8 mouse cellular contexts compared by ENCODE assay signal in the genomic region with DNA sequence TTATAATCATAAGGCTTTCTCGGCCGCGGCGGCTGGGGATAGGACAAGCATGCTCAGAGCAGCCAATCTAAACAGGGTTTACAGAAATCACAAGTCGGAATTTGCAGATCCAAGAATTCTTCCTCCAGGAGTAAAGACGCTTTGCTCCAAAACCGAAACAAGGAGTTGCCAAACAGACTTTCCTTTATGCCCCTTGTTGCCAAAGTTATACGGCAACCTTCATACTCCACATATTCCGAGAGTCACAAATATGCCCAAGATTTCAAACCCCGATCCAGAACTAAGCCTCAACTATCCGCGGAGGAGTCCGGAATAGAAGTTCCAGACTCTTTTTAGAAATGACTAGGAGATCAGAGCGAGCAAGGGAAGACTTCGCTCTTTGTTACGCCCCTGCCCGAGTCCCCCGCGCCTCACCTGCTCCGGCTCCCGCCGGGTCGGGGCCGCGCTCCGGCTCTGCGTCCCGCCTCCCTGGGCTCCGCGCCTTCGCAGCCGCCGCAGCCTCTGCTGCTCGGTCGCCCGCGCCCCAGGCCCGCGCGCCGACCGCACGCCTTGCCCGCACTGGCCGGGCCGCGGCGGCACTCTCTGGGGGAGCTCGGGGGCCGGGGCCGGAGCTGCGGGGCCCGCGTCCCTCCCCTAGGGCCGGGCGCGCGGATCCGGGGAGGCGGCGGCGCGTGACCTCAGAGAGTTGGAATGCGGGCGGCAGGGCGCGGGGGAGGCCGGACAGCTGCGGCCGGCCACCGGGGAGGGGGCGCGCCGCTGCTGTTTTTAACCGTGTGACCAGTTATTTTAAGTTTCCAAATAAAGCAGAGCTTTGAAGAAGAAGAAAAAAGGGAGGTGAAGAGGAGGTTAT. TPM values are rescaled to one million over a fixed set of nuclear protein-coding genes. Genes with fewer than 3 reads are reported as not detected.
DNase-seq lines count a peak whose midpoint lies in the region; ATAC-seq and TF ChIP-seq lines count a peak whose summit lies in the region.

Gene Ptpn21, minus strand, starts transcription at position 455 of the 850 bp plus-strand sequence.

- under 1% methylated on average over 75 of the region's 75 CpGs for WGBS in hindbrain, embryonic 14.5 days
- under 1% methylated on average over 75 of the region's 75 CpGs for WGBS in liver, adult 2 months

- intact Hi-C loops in left cerebral cortex, adult 2 months (cut with DNase I), result no loop called here

- no peak for TF ChIP-seq CTCF in left cerebral cortex, adult 2 months (IDR thresholded peaks at IDR 0.05)
- no peak for TF ChIP-seq CTCF in liver, adult 2 months (IDR thresholded peaks at IDR 0.05; ENCODE audit: low read depth, low read length)

- peak within 1 kb of the TSS; percentile 62 for H3K4me3 ChIP-seq in left cerebral cortex, adult 2 months
- H3K4me3 ChIP-seq in hindbrain, embryonic 14.5 days (replicated peaks; ENCODE audit: low read length), result peak within 1 kb of the TSS; percentile 62
- H3K4me3 ChIP-seq in liver, adult 2 months (ENCODE audit: insufficient read depth, low read depth, low read length), result peak within 1 kb of the TSS; percentile 76

- H3K79me2 ChIP-seq in liver, adult 2 months (ENCODE audit: control insufficient read depth, insufficient read depth, low read length), result peaks cover 12% of the 10 kb centered on the region; the same call in 1 of the 2 replicates

- H3K9me3 ChIP-seq in hindbrain, embryonic 14.5 days (ENCODE audit: control insufficient read depth, low read length), result no peaks in the 10 kb centered on the region

- H3K27me3 ChIP-seq in hindbrain, embryonic 14.5 days (ENCODE audit: control insufficient read depth, insufficient read depth, low read length), result peaks cover 22% of the 10 kb centered on the region
- no peaks in the 10 kb centered on the region for H3K27me3 ChIP-seq in liver, adult 2 months (ENCODE audit: control insufficient read depth, insufficient read depth, low read length)

- TF ChIP-seq POLR2A in liver, adult 2 months (IDR thresholded peaks at IDR 0.05; ENCODE audit: extremely low read depth, insufficient read depth, low read length), result no peak

- peak; percentile 14; the same call in 1 of the 2 replicates for ATAC-seq in hindbrain, embryonic 14.5 days (ENCODE audit: low FRiP score)

- H3K4me2 ChIP-seq in hindbrain, embryonic 14.5 days (replicated peaks), result peak within 1 kb of the TSS; percentile 69

- peak within 1 kb of the TSS; percentile 67 for H3K9ac ChIP-seq in hindbrain, embryonic 14.5 days
- peak within 1 kb of the TSS; percentile 95 for H3K9ac ChIP-seq in liver, adult 2 months (ENCODE audit: low read depth, low read length)

- peak within 1 kb of the TSS; percentile 67 for H3K27ac ChIP-seq in left cerebral cortex, adult 2 months
- H3K27ac ChIP-seq in hindbrain, embryonic 14.5 days, result no peak within 1 kb of the TSS
- peak within 1 kb of the TSS; percentile 70 for H3K27ac ChIP-seq in liver, adult 2 months (replicated peaks; ENCODE audit: insufficient read depth, low read depth, low read length)

- H3K4me1 ChIP-seq in hindbrain, embryonic 14.5 days (replicated peaks; ENCODE audit: control insufficient read depth, insufficient read depth, low read length), result peaks cover 23% of the 10 kb centered on the region; the same call in 1 of the 2 replicates
- H3K4me1 ChIP-seq in liver, adult 2 months (ENCODE audit: control insufficient read depth, insufficient read depth, low read length), result peaks cover 17% of the 10 kb centered on the region

- peak in 1 of 2 experiments; percentile 49 for DNase-seq in left cerebral cortex, adult 2 months (ENCODE audit: extremely low spot score in 1 of 2, low spot score in 2 of 2)
- DNase-seq in left cerebral cortex, adult 9 months (ENCODE audit: low spot score in 2 of 2), result no peak
- peak; percentile 59 to 78 for DNase-seq in cerebellum, adult 18-20 months
- peak; percentile 54 to 59 for DNase-seq in gastrocnemius, adult 8-10 months (ENCODE audit: low spot score in 2 of 2)
- DNase-seq in hindbrain, embryonic 14.5 days (ENCODE audit: low spot score), result peak; percentile 57
- peak; percentile 70 for DNase-seq in liver, adult 2 months (ENCODE audit: extremely low read depth, low read depth, low spot score)
- DNase-seq in neural tube, embryonic 10.5 days (ENCODE audit: extremely low spot score, low spot score), result peak; percentile 73
- no peak for DNase-seq in layer of hippocampus, adult 8-10 months (ENCODE audit: low spot score in 2 of 2)

- H3K36me3 ChIP-seq in hindbrain, embryonic 14.5 days (replicated peaks; ENCODE audit: control insufficient read depth, insufficient read depth), result no peaks in the 10 kb centered on the region
- H3K36me3 ChIP-seq in liver, adult 2 months (ENCODE audit: control insufficient read depth, insufficient read depth, low read length), result no peaks in the 10 kb centered on the region

RNA-seq across cellular contexts. Expression of gene Ptpn21, which starts in this region (rescaled TPM):
- 10 to 100 TPM in 1 of 2 experiments, 1 to 10 TPM in 1; 7.9 to 12.6 TPM for total RNA-seq in left cerebral cortex, adult 2 months (2021)
- total RNA-seq in gastrocnemius, adult 8-10 months (2022), result 10 to 100 TPM; 35.2 to 44.5 (median 39.7) TPM
- 2.9 and 4.9 TPM in 2 replicates for polyA plus RNA-seq in hindbrain, embryonic 14.5 days (2014; fragmentation: Nextera tagmentation; extraction: Ambion mirVana)
- 5.9 and 10.1 TPM in 2 replicates for total RNA-seq in liver, adult 2 months (2014; rRNA removed)
- 10.4 and 12.2 TPM in 2 replicates for polyA plus RNA-seq in liver, adult 2 months (2012; rRNA removed)
- total RNA-seq in layer of hippocampus, adult 8-10 months (2022), result 1 to 10 TPM; 7.0 to 9.7 (median 9.4) TPM

Comparison
In these comparisons a context has a peak if more than half of its experiments do, and no peak if none do; other contexts are left out.
1. DNase-seq: peak in cerebellum, adult 18-20 months (2 of 2), gastrocnemius, adult 8-10 months (2 of 2), hindbrain, embryonic 14.5 days (single experiment), liver, adult 2 months (single experiment) and neural tube, embryonic 10.5 days (single experiment); none in left cerebral cortex, adult 9 months (0 of 2) and layer of hippocampus, adult 8-10 months (0 of 2).
2. Peak in every context shown above with its lines, with median percentiles within 50 percentile points of each other: H3K4me3 ChIP-seq.